Mouse (Mus musculus): ENCODE data around the gene Etnppl.

GRCm38 (mm10) chr3:130607924-130608323 lies 9.3 kb upstream of the Etnppl start:
- TF ChIP-seq CTCF (IDR thresholded peaks at IDR 0.05; ENCODE audit: low read depth, low read length) (peak; percentile 59), POLR2A (IDR thresholded peaks at IDR 0.05; ENCODE audit: extremely low read depth, insufficient read depth, low read length) (no peak)

All from liver, adult 2 months (tissue).